Mouse (Mus musculus): ENCODE measurements around the gene Dlgap1.

The Dlgap1 gene

GRCm38 (mm10) chr17:70849399-70850232 lies 880.7 kb downstream of the Dlgap1 start:
- DNase-seq, result peak; percentile 82 to 84

GRCm38 (mm10) chr17:70850233-70850995 lies 881.5 kb downstream of the Dlgap1 start:
- DNase-seq, result peak; percentile 58 to 64

GRCm38 (mm10) chr17:70850996-70851991 lies 882.4 kb downstream of the Dlgap1 start:
- peak; percentile 65 to 71 for DNase-seq

GRCm38 (mm10) chr17:70852011-70852685 lies 883.3 kb downstream of the Dlgap1 start:
- peak; percentile 41 to 72 for DNase-seq

- DNase-seq, result peak; percentile 61 to 66
These were observed 884.0 kb downstream of the Dlgap1 start for GRCm38 (mm10) chr17:70852686-70853386.

GRCm38 (mm10) chr17:70853436-70853905 lies 884.6 kb downstream of the Dlgap1 start, which contains the start of gene Tgif1:
Tgif1 (minus strand) TSS chr17:70853546.
- peak; percentile 37 to 43 for DNase-seq

GRCm38 (mm10) chr17:70854021-70854420 lies 885.1 kb downstream of the Dlgap1 start:
- DNase-seq, result peak in 1 of 2 experiments; percentile 7

- no peak for DNase-seq
These were observed 888.1 kb downstream of the Dlgap1 start for GRCm38 (mm10) chr17:70856871-70857415.

GRCm38 (mm10) chr17:70858814-70859213 lies 889.9 kb downstream of the Dlgap1 start:
- no peak for DNase-seq

- no peak for DNase-seq
These were observed 895.2 kb downstream of the Dlgap1 start for GRCm38 (mm10) chr17:70864117-70864516.

GRCm38 (mm10) chr17:70864645-70865044 lies 895.8 kb downstream of the Dlgap1 start:
- no peak for DNase-seq

GRCm38 (mm10) chr17:70865060-70865604 lies 896.3 kb downstream of the Dlgap1 start:
- DNase-seq, result no peak

GRCm38 (mm10) chr17:70866029-70866428 lies 897.2 kb downstream of the Dlgap1 start:
- no peak for DNase-seq

GRCm38 (mm10) chr17:70866538-70867114 lies 897.8 kb downstream of the Dlgap1 start:
- DNase-seq, result no peak

- no peak for DNase-seq
These were observed 899.8 kb downstream of the Dlgap1 start for GRCm38 (mm10) chr17:70868577-70869229.

GRCm38 (mm10) chr17:70870581-70870980 lies 901.7 kb downstream of the Dlgap1 start:
- DNase-seq, result no peak

Data from thymus, adult 18-20 months (tissue).